Mouse (Mus musculus): ENCODE measurements around the gene Olfr1494.

Gene Olfr1494

DNA sequence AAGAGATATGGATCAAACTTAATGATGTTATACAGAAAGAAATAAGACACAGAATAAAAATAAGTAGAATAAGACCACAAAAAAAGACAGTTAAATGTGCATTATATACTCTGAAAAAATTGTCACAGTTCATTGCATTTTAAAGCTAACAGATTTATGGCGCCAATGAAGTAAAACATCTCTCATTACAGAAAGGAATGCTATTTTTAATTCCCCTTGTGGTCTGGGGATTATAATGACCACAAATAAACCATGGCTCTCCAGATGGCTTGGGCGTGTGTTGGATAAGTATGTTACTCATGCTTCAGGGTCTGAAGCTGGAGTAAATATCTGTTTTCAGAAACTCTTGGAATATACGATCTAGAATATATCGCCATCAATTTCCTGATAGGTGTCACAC, at the start of gene Olfr1494:
Olfr1494 (plus strand) TSS at position 301 of the 400 bp plus-strand sequence.
- DNase-seq (ENCODE audit: low read depth), result no peak

DNA sequence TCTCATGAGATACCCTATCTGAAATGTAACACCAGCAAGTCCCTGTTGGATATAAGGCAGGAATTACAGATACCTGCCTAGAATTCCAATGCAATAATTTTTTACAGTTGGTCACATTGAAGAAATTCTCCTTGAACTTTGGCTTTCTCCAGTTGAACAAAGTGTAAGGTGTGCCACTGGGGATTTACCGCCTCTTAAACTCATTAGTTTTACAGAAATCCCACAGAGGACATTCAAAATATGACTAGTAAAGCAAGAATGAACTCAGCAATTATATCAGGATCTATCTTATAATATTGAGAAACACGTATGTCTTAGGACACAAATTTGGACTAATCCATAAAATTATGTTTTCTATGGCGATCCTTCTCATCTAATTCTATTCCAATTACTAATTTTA, 42.6 kb upstream of the Olfr1494 start, which contains the start of gene Olfr1491:
Olfr1491 (plus strand) TSS at position 301 of the 400 bp plus-strand sequence.
- no peak for DNase-seq (ENCODE audit: low read depth)

DNA sequence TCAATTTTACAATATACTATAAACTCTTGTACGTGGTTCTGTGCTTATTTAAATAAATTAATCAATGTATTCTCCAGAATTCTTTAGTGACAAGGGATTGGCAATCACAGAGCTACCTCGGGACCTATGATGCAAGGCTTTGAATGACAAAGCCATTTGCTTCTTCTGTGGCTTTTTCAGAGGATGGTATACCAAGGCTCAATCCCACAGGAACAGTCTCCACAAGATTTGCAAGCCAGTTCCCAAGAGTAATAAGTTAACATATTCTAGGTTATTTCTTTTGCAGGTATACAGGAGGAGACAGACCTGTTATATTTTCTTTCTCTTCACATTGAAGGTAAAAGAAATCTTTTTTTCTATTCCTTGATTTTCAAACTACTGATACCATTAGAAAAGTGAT, 16.6 kb upstream of the Olfr1494 start, which contains the start of gene Olfr1493-ps1:
Olfr1493-ps1 (plus strand) TSS at position 301 of the 400 bp plus-strand sequence.
- no peak for DNase-seq (ENCODE audit: low read depth)

DNA sequence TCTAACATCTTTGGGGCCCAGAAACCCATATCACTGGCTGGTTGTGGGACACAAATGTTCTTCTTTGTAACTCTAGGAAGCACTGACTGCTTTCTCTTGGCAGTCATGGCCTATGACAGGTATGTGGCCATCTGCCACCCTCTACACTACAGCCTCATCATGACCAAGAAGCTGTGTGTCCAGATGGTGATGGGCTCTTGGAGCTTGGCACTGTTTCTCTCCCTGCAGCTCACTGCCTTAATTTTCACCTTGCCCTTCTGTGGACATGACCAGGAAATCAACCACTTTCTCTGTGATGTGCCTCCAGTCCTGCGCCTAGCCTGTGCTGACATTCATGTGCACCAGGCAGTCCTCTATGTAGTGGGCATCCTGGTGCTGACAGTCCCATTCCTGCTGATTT, 9.8 kb downstream of the Olfr1494 start:
- no peak for DNase-seq (ENCODE audit: low read depth)

DNA sequence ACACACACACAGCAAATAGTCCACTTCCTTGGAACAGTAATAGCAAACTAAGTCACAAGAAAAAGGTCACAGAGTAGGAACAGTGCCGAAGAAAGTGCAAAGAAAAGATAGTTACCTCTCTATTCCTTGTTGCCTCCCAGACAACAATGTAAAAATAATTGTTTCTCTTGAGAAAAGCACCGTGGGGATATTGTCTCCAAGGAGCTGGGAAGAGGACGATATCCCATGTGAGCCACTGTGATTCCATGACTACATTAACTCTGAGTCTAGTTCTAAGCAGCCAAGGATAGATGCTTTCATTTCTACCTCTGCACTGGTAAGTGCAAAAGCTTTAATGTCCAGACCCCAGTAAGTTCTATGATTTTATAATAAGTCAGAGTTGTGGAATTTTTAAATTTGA, 24.8 kb downstream of the Olfr1494 start, which contains the start of gene Olfr1495:
Olfr1495 (plus strand) TSS at position 301 of the 400 bp plus-strand sequence.
- no peak for DNase-seq (ENCODE audit: low read depth)

- DNase-seq (ENCODE audit: low read depth), result no peak
Measured at GRCm38 (mm10) chr19:13768565-13769276, 29.2 kb downstream of the Olfr1494 start.

DNA sequence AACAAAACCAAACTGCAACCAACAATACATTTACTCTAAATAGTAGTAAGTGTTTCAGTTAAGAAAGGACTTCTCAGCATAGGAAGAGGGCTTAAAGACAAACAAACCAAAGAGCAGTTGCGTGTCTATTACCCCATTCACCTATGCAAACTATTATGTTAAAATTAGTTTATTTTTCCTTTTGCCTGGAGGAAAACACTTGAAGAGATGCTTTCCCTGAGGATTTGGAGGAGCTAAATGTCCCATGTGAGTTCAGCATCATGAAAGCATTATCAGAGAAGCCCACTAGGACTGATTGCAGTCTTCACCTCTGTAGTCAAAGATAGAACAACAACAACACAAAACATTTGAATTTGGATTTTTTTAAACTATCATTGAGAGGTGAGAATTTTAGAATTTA, 38.0 kb downstream of the Olfr1494 start, which contains the start of gene Olfr1496:
Olfr1496 (plus strand) TSS at position 301 of the 400 bp plus-strand sequence.
- no peak for DNase-seq (ENCODE audit: low read depth)

- no peak for DNase-seq (ENCODE audit: low read depth)
Measured at GRCm38 (mm10) chr19:13798102-13798501, 58.6 kb downstream of the Olfr1494 start, which contains the start of gene Olfr1497. Gene Olfr1497 (minus strand): TSS chr19:13798202.
